8 mouse cellular contexts compared by ENCODE assay signal in genomic region chr2:118975855-118976254, GRCm38 (mm10). TPM values are rescaled to one million over a fixed set of nuclear protein-coding genes. Genes with fewer than 3 reads are reported as not detected.
DNase-seq lines count a peak whose midpoint lies in the region; ATAC-seq and TF ChIP-seq lines count a peak whose summit lies in the region.

No protein-coding gene starts in this region.

- H3K9ac ChIP-seq in hindbrain, embryonic 13.5 days = peak overlapping the region; percentile 80
- peak overlapping the region; percentile 49 for H3K9ac ChIP-seq in liver, embryonic 16.5 days (ENCODE audit: low read depth, low read length)

- H3K4me3 ChIP-seq in thymus, adult 2 months (ENCODE audit: control insufficient read depth, insufficient read depth, low read length) = peak overlapping the region; percentile 61
- peak overlapping the region; percentile 63 for H3K4me3 ChIP-seq in hindbrain, embryonic 13.5 days
- peak overlapping the region; percentile 59 for H3K4me3 ChIP-seq in liver, embryonic 16.5 days (ENCODE audit: low read depth, low read length)

- peak; percentile 32; the same call in 1 of the 2 replicates for ATAC-seq in frontal cortex, adult (ENCODE audit: low TSS enrichment)
- peak; percentile 41 for ATAC-seq in hindbrain, embryonic 13.5 days (ENCODE audit: low FRiP score)
- no peak for ATAC-seq in liver, embryonic 16.5 days (ENCODE audit: low read depth)

- H3K36me3 ChIP-seq in thymus, adult 2 months (ENCODE audit: control insufficient read depth, insufficient read depth, low read length) = no peaks in the 10 kb centered on the region
- H3K36me3 ChIP-seq in hindbrain, embryonic 13.5 days = no peaks in the 10 kb centered on the region
- no peaks in the 10 kb centered on the region for H3K36me3 ChIP-seq in liver, embryonic 16.5 days (ENCODE audit: control insufficient read depth, insufficient read depth)

- under 1% methylated on average over 15 of the region's 15 CpGs for WGBS in thymus, adult 2 months
- WGBS in hindbrain, embryonic 13.5 days = 4% methylated on average over 15 of the region's 15 CpGs
- 4% methylated on average over 15 of the region's 15 CpGs for WGBS in liver, embryonic 16.5 days (ENCODE audit: insufficient replicate concordance)

- no peak for TF ChIP-seq CTCF in thymus, adult 2 months (IDR thresholded peaks at IDR 0.05; ENCODE audit: borderline replicate concordance, control insufficient read depth, extremely low read depth, insufficient read depth, low read length, poor library complexity)

- no peaks in the 10 kb centered on the region for H3K9me3 ChIP-seq in hindbrain, embryonic 13.5 days
- no peaks in the 10 kb centered on the region for H3K9me3 ChIP-seq in liver, embryonic 16.5 days (replicated peaks; ENCODE audit: control insufficient read depth, low read length)

- H3K4me2 ChIP-seq in hindbrain, embryonic 13.5 days = peak overlapping the region; percentile 89
- H3K4me2 ChIP-seq in liver, embryonic 16.5 days (ENCODE audit: low read depth, low read length) = peak overlapping the region; percentile 81

- DNase-seq in frontal cortex, postnatal 14 days (ENCODE audit: low spot score in 2 of 2) = no peak
- no peak for DNase-seq in thymus, adult 2 months
- DNase-seq in thymus, postnatal 36 days = no peak
- DNase-seq in ovary, postnatal 10 days (ENCODE audit: low spot score) = no peak
- no peak for DNase-seq in layer of hippocampus, postnatal 36 days

- H3K27ac ChIP-seq in thymus, adult 2 months (ENCODE audit: control insufficient read depth, insufficient read depth, low read length) = peak overlapping the region; percentile 2; the same call in 1 of the 2 replicates
- H3K27ac ChIP-seq in hindbrain, embryonic 13.5 days = no peak overlapping the region
- no peak overlapping the region for H3K27ac ChIP-seq in liver, embryonic 16.5 days (ENCODE audit: low read length)

- peaks cover 19% of the 10 kb centered on the region for H3K4me1 ChIP-seq in thymus, adult 2 months (replicated peaks; ENCODE audit: control insufficient read depth, insufficient read depth, low read length)
- H3K4me1 ChIP-seq in hindbrain, embryonic 13.5 days (replicated peaks) = peaks cover 24% of the 10 kb centered on the region
- H3K4me1 ChIP-seq in liver, embryonic 16.5 days (ENCODE audit: control insufficient read depth, low read depth, low read length) = peaks cover 13% of the 10 kb centered on the region

- H3K27me3 ChIP-seq in thymus, adult 2 months (ENCODE audit: control insufficient read depth, insufficient read depth, low read length) = no peaks in the 10 kb centered on the region
- peaks cover 60% of the 10 kb centered on the region for H3K27me3 ChIP-seq in hindbrain, embryonic 13.5 days
- H3K27me3 ChIP-seq in liver, embryonic 16.5 days (ENCODE audit: control insufficient read depth, insufficient read depth, low read depth, low read length) = peaks cover 35% of the 10 kb centered on the region

- no peak for TF ChIP-seq POLR2A in thymus, adult 2 months (IDR thresholded peaks at IDR 0.05; ENCODE audit: control insufficient read depth, extremely low read depth, insufficient read depth, low read length, poor library complexity)

RNA-seq across cellular contexts. Expression of gene Chst14, which starts 49.6 kb away (rescaled TPM):
- polyA plus RNA-seq in thymus, adult 2 months (2012; rRNA removed) = 9.0 and 10.3 TPM in 2 replicates
- 6.9 and 8.1 TPM in 2 replicates for polyA plus RNA-seq in hindbrain, embryonic 13.5 days (2015; fragmentation: Nextera tagmentation; extraction: Ambion mirVana)
- polyA plus RNA-seq in liver, embryonic 16.5 days (2015; fragmentation: Nextera tagmentation; extraction: Ambion mirVana) = 4.0 and 4.9 TPM in 2 replicates
- total RNA-seq in layer of hippocampus, postnatal 36 days (2021) = 1 to 10 TPM; 2.7 to 2.9 TPM

RNA-seq across cellular contexts. Expression of gene Ccdc32, which starts 53.3 kb away (rescaled TPM):
- polyA plus RNA-seq in thymus, adult 2 months (2012; rRNA removed) = 6.1 and 7.1 TPM in 2 replicates
- polyA plus RNA-seq in hindbrain, embryonic 13.5 days (2015; fragmentation: Nextera tagmentation; extraction: Ambion mirVana) = 34.2 and 36.0 TPM in 2 replicates
- 13.3 and 13.4 TPM in 2 replicates for polyA plus RNA-seq in liver, embryonic 16.5 days (2015; fragmentation: Nextera tagmentation; extraction: Ambion mirVana)
- total RNA-seq in layer of hippocampus, postnatal 36 days (2021) = 10 to 100 TPM; 51.3 to 55.5 TPM

RNA-seq across cellular contexts. Expression of gene Rpusd2, which starts 58.7 kb away (rescaled TPM):
- polyA plus RNA-seq in thymus, adult 2 months (2012; rRNA removed) = 7.8 and 10.4 TPM in 2 replicates
- polyA plus RNA-seq in hindbrain, embryonic 13.5 days (2015; fragmentation: Nextera tagmentation; extraction: Ambion mirVana) = 4.4 and 4.7 TPM in 2 replicates
- polyA plus RNA-seq in liver, embryonic 16.5 days (2015; fragmentation: Nextera tagmentation; extraction: Ambion mirVana) = 2.0 and 2.1 TPM in 2 replicates
- total RNA-seq in layer of hippocampus, postnatal 36 days (2021) = 1 to 10 TPM; 7.3 to 7.5 TPM
